Mouse (Mus musculus) thymus, adult 2 months (tissue): ENCODE results near the gene Gm49510.

Source experiments
- CTCF ChIP-seq: fragments of 200-500 bp; IDR thresholded peaks from 2 replicates; pipeline ENCODE4 v1.5.1; 2012; ENCODE audit warnings: mild to moderate bottlenecking, control low read depth, low read length, moderate library complexity, borderline replicate concordance; ENCODE audit not compliant: control insufficient read depth, poor library complexity, insufficient read depth; ENCODE audit errors: extremely low read depth
- POLR2A ChIP-seq: fragments of 200-500 bp; IDR thresholded peaks from 2 replicates; pipeline ENCODE4 v1.6.1; 2012; ENCODE audit warnings: mild to moderate bottlenecking, low read length, control low read depth, moderate library complexity; ENCODE audit not compliant: control insufficient read depth, poor library complexity, insufficient read depth; ENCODE audit errors: extremely low read depth

DNA sequence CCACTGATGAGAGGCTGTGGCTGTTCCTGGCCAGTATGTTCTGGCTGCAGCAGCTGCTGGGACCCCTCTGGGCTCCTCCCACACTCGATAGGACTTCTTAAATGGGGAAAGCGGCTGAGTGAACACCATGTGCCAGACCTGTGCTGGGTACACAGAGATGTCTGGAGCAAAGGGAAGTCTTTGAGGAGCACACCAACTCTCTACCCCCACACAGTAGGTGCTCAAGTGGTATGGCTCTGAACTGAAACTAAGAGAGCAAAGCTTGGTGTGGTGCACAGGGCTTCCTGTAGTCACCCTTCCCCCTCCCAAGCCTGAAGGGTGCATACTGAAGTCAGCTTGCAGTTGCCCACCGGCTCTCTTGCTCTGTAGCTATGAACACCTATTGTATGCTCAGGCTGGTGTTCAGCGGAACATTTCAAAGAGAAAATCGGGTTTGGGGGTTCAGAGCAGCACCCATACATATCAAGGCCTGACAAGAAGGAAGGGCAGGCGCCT, 913 bp upstream of the Gm49510 start:
- TF ChIP-seq POLR2A = no peak
- TF ChIP-seq CTCF = no peak
